Mouse (Mus musculus): Measurements from ENCODE around the gene Gnmt. TPM values are rescaled to one million over a fixed set of nuclear protein-coding genes. Genes with fewer than 3 reads are reported as not detected.

Gene Gnmt
- polyA plus RNA-seq, 1 experiment from 2014 or later, result 0.21 TPM

GRCm38 (mm10) chr17:46742986-46743385 lies 14.0 kb upstream of the Gnmt start:
- ChIA-PET CTCF (interaction anchor here (1.0 kb wide), 1 partner anchor 50 kb away, joined by 3 read pairs; no protein-coding TSS in a partner anchor), POLR2A (no interaction called here)
- no peak for ATAC-seq
- no peak for TF ChIP-seq CTCF (IDR thresholded peaks at IDR 0.05)
- no peaks in the 10 kb centered on the region for H3K27me3 ChIP-seq
- DNase-seq (ENCODE audit: low read depth, low spot score), result no peak
- in situ Hi-C loops (cut with MboI; ENCODE audit: low pct_unique_long_range_greater_than_20kb), result no loop called here

GRCm38 (mm10) chr17:46741305-46741704 lies 12.3 kb upstream of the Gnmt start:
- in situ Hi-C loops (cut with MboI; ENCODE audit: low pct_unique_long_range_greater_than_20kb), result no loop called here
- ATAC-seq (no peak), DNase-seq (ENCODE audit: low read depth, low spot score) (no peak)
- no peak for TF ChIP-seq CTCF (IDR thresholded peaks at IDR 0.05)
- no peaks in the 10 kb centered on the region for H3K27me3 ChIP-seq
- ChIA-PET POLR2A (no interaction called here), CTCF (no interaction called here)

- CTCF ChIA-PET, result interaction anchor here (0.8 kb wide), 1 partner anchor 38 kb away, joined by 4 read pairs; no protein-coding TSS in a partner anchor
- TF ChIP-seq CTCF (IDR thresholded peaks at IDR 0.05), result peak; percentile 71
- no peaks in the 10 kb centered on the region for H3K27me3 ChIP-seq
- DNase-seq (ENCODE audit: low read depth, low spot score), result no peak
- ATAC-seq, result no peak
- in situ Hi-C loops (cut with MboI; ENCODE audit: low pct_unique_long_range_greater_than_20kb), result no loop called here
- POLR2A ChIA-PET, result interaction anchor here (1.4 kb wide), 1 partner anchor 38 kb away, joined by 3 read pairs; no protein-coding TSS in a partner anchor
Measured at GRCm38 (mm10) chr17:46736160-46736559, 7.2 kb upstream of the Gnmt start.

- no peak for ATAC-seq
- DNase-seq (ENCODE audit: low read depth, low spot score), result no peak
- no peaks in the 10 kb centered on the region for H3K27me3 ChIP-seq
- CTCF ChIA-PET, result interaction anchor here (0.7 kb wide), 1 partner anchor 12 kb away, joined by 4 read pairs; no protein-coding TSS in a partner anchor
- POLR2A ChIA-PET, result no interaction called here
- no peak for TF ChIP-seq CTCF (IDR thresholded peaks at IDR 0.05)
- in situ Hi-C loops (cut with MboI; ENCODE audit: low pct_unique_long_range_greater_than_20kb), result no loop called here
Measured at GRCm38 (mm10) chr17:46735287-46735686, 6.3 kb upstream of the Gnmt start.

- H3K27me3 ChIP-seq, result no peaks in the 10 kb centered on the region
- DNase-seq (ENCODE audit: low read depth, low spot score), result no peak
- ChIA-PET CTCF (interaction anchor here (0.7 kb wide), 1 partner anchor 12 kb away, joined by 3 read pairs; no protein-coding TSS in a partner anchor), POLR2A (interaction anchor here (0.7 to 0.9 kb wide), 2 partner anchors 30 to 40 kb away, joined by 4 to 8 read pairs; partner anchors contain the start of gene Ppp2r5d)
- in situ Hi-C loops (cut with MboI; ENCODE audit: low pct_unique_long_range_greater_than_20kb), result no loop called here
- no peak for TF ChIP-seq CTCF (IDR thresholded peaks at IDR 0.05)
- no peak for ATAC-seq
Measured at GRCm38 (mm10) chr17:46734055-46734454, 5.1 kb upstream of the Gnmt start.

- no peak for TF ChIP-seq CTCF (IDR thresholded peaks at IDR 0.05)
- ATAC-seq (no peak), DNase-seq (ENCODE audit: low read depth, low spot score) (no peak)
- no peaks in the 10 kb centered on the region for H3K27me3 ChIP-seq
- POLR2A ChIA-PET, result no interaction called here
- CTCF ChIA-PET, result no interaction called here
- in situ Hi-C loops (cut with MboI; ENCODE audit: low pct_unique_long_range_greater_than_20kb), result no loop called here
Measured at GRCm38 (mm10) chr17:46728496-46728895, 472 bp downstream of the Gnmt start.

GRCm38 (mm10) chr17:46728021-46728420 lies 947 bp downstream of the Gnmt start:
- in situ Hi-C loops (cut with MboI; ENCODE audit: low pct_unique_long_range_greater_than_20kb), result no loop called here
- POLR2A ChIA-PET, result interaction anchor here (0.7 kb wide), 1 partner anchor 13 kb away, joined by 4 read pairs; no protein-coding TSS in a partner anchor
- CTCF ChIA-PET, result no interaction called here
- no peaks in the 10 kb centered on the region for H3K27me3 ChIP-seq
- ATAC-seq, result no peak
- no peak for DNase-seq (ENCODE audit: low read depth, low spot score)
- no peak for TF ChIP-seq CTCF (IDR thresholded peaks at IDR 0.05)

GRCm38 (mm10) chr17:46727271-46727670 lies 1.7 kb downstream of the Gnmt start:
- DNase-seq (ENCODE audit: low read depth, low spot score), result no peak
- no peak for ATAC-seq
- in situ Hi-C loops (cut with MboI; ENCODE audit: low pct_unique_long_range_greater_than_20kb), result no loop called here
- H3K27me3 ChIP-seq, result no peaks in the 10 kb centered on the region
- ChIA-PET POLR2A (interaction anchor here (1.0 kb wide), 2 partner anchors 12 to 30 kb away, joined by 3 read pairs; no protein-coding TSS in a partner anchor), CTCF (no interaction called here)
- no peak for TF ChIP-seq CTCF (IDR thresholded peaks at IDR 0.05)

- in situ Hi-C loops (cut with MboI; ENCODE audit: low pct_unique_long_range_greater_than_20kb), result no loop called here
- no peak for ATAC-seq
- H3K27me3 ChIP-seq, result no peaks in the 10 kb centered on the region
- TF ChIP-seq CTCF (IDR thresholded peaks at IDR 0.05), result no peak
- CTCF ChIA-PET, result interaction anchor here (2.7 kb wide), 1 partner anchor 10 kb away, joined by 21 read pairs; no protein-coding TSS in a partner anchor
- DNase-seq (ENCODE audit: low read depth, low spot score), result no peak
- POLR2A ChIA-PET, result interaction anchor here (1.0 kb wide), 2 partner anchors 11 to 28 kb away, joined by 3 read pairs; no protein-coding TSS in a partner anchor
Measured at GRCm38 (mm10) chr17:46725731-46726645, 3.0 kb downstream of the Gnmt start.

- ChIA-PET POLR2A (no interaction called here), CTCF (interaction anchor here (2.7 kb wide), 1 partner anchor 10 kb away, joined by 21 read pairs; no protein-coding TSS in a partner anchor)
- H3K27me3 ChIP-seq, result no peaks in the 10 kb centered on the region
- in situ Hi-C loops (cut with MboI; ENCODE audit: low pct_unique_long_range_greater_than_20kb), result no loop called here
- no peak for ATAC-seq
- no peak for TF ChIP-seq CTCF (IDR thresholded peaks at IDR 0.05)
- no peak for DNase-seq (ENCODE audit: low read depth, low spot score)
Measured at GRCm38 (mm10) chr17:46725273-46725672, 3.7 kb downstream of the Gnmt start.
